Mouse (Mus musculus): ENCODE results near the gene Zfp74. TPM values are rescaled to one million over a fixed set of nuclear protein-coding genes. Genes with fewer than 3 reads are reported as not detected.

The Zfp74 gene
- polyA plus RNA-seq (2012; rRNA removed): 16.3 and 18.0 TPM in 2 replicates

DNA sequence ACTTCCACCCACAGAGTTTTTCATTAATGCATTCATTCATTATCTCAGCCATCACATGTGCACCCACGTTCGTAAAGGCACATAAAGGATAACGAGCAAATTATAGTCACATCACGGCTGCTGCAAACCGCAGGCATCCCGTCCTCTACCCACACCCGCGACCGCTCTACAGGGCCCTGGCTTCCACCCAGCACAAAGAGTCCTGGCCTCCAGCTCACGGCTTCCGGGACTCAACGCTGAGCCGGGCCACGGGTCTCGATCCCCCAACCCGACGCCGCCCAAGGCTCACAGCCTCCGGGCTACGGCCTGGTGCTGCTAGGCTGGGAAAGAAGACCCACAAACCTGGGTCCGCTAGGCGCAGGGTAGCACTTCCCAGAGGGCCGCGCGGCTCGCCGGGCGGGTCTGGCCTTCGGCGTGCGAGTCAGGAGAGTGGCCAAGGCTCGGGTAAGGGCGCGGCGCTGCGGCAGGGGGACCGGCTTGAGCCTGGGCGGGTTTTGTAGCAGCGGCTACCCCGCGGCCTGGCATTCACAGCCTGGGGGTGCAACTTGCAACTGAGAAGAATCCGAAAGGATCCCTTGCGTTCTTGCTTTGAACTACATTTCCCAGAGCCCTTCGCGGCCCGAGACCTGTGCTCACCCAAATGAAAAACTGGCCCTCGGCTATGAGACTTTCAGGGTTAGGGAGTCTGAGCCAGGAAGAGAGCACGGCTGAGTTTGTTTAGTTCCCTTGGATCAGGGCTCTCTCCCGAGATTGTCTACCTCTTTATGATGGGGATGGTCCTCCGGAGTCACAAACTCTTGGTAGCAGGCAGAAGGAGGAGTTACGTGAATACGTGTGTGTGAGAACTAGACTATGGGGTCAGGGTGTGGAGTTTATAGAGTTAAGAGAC lies at the start of gene Zfp74:
TSS of gene Zfp74 (minus strand) at position 577 of the 889 bp plus-strand sequence.

DNA sequence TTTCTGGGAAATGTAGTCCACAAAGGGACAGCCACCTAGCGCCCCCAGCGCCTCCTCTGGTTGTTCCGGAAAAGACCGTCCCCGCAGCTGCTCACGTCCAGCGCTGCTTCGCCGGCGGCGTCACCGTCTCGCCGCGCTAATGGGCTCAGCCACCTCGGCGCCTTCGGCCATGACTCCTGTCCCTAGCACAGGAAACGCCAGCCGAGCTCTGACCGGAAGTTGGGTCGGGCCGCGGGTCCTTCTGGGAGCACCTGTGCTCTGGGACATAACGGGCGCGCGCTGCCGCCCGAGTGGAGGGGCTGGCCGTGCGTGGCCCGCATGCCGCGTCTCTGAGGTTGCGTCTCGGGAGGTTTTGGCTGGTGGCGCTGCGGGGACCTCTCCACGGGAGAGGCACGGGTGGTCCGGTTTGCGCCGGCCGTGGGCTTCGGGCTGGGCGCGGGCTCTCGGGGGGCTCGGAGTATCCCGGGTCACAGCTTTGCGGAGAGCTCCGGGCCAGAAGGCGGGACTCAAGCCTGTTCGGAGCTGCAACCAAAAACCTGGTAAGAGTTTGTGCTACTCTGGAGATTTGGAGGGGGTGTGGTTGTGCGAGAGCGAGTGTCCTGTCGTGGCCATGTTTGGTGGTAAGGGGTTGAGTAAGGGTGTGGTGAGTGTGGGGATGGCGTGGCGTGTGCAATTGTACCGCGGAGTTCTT lies 29.9 kb upstream of the Zfp74 start, which contains the start of gene Zfp568:
TSS of gene Zfp568 (plus strand) at position 266 of the 691 bp plus-strand sequence.

DNA sequence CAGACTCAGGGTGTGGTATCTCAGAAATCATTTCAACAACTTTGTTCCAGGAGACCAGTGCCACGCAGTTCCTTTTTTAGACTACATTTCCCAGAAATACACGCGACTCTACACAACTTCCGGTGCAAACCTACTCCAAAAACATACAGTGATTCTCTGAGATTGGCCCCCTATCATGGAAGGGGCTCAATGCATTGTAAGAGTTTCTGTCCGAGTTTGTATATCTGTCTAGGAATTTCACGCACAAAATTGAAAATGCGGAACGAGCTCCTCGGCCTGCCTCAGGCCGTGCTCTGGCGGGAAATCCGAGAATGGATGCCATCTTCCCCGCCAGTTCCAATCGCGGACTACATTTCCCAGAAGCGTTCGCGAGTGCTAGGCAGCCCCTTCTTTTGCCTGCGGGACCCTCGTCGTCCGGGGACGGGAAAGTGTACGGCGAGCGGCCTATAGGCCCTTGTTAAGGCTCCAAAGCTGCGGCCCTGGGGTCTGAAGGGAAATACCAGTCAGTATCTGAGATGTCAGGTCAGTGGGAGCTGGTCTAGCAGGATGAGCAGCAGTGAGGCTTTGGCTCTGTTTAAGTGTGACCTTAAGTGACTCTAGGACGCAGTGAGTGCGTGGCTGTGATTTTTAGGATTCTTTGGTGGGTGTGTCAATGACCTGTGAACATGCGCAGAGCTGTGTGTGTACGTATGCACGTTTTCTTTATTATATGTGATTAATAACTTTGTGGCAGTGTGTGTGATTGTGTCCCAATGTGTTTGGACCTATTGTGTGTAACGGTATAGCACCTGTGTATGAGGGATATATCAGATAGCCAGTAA lies 45.5 kb downstream of the Zfp74 start, which contains the start of gene Zfp383:
TSS of gene Zfp383 (plus strand) at position 94 of the 821 bp plus-strand sequence.

DNA sequence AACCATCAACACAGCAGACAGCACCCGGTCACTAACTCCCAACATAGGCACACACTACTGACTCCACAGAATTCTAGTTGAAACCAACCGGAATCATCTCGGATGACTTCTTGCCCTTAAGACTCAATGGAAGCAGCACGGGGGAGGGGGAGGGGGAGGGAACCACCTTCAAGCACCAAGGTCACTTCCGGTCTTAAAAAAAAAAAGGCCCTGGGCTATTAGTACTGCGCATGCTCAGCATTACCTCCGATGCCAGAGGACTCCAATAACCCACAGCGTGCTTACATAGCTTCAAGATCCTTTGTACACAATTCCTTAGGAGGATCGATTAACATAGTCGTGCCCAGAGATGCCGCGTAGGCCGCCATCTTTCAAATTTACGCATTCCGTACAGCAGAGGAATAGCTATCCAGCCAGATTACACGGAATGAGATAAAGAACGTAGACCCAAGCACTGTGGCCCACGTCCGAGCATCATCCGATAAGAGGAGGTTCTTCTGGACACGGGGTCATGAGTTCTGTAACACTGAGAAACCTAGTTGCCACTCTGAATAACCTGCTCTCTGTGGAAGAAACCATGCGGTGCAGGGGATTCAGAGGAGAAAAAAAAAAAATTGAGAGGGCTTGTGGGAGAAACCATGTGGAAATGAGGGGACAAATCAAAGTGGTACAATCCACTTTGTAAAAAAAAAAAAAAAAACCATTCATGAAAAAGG lies 47.8 kb downstream of the Zfp74 start, which contains the start of gene Zfp27:
TSS of gene Zfp27 (minus strand) at position 607 of the 716 bp plus-strand sequence.

Other genes starting within 250 kb of the Zfp74 start
- 1.4 and 1.8 TPM in 2 replicates for gene Catsperg2, start 227.1 kb downstream of the Zfp74 start, polyA plus RNA-seq (2012; rRNA removed)
- 14.8 TPM in 2 replicates for gene Zfp84, start 185.5 kb downstream of the Zfp74 start, polyA plus RNA-seq (2012; rRNA removed)
- gene Zfp30, start 170.1 kb downstream of the Zfp74 start, polyA plus RNA-seq (2012; rRNA removed): 11.8 and 12.2 TPM in 2 replicates
- 14.6 and 14.8 TPM in 2 replicates for gene Zfp790, start 138.0 kb downstream of the Zfp74 start, polyA plus RNA-seq (2012; rRNA removed)
- 12.2 and 14.4 TPM in 2 replicates for gene Zfp940, start 100.4 kb downstream of the Zfp74 start, polyA plus RNA-seq (2012; rRNA removed)
- gene Zfp420, start 94.1 kb downstream of the Zfp74 start, polyA plus RNA-seq (2012; rRNA removed): 19.3 and 20.7 TPM in 2 replicates
- 12.5 and 12.9 TPM in 2 replicates for gene Zfp27, start 47.5 kb downstream of the Zfp74 start, polyA plus RNA-seq (2012; rRNA removed)
- gene Zfp383, start 45.9 kb downstream of the Zfp74 start, polyA plus RNA-seq (2012; rRNA removed): 14.5 and 15.1 TPM in 2 replicates
- gene Zfp568, start 29.9 kb upstream of the Zfp74 start, polyA plus RNA-seq (2012; rRNA removed): 4.2 and 5.2 TPM in 2 replicates
- gene Zfp14, start 97.3 kb upstream of the Zfp74 start, polyA plus RNA-seq (2012; rRNA removed): 13.6 and 14.4 TPM in 2 replicates
- gene Zfp82, start 118.8 kb upstream of the Zfp74 start, polyA plus RNA-seq (2012; rRNA removed): 5.2 and 5.8 TPM in 2 replicates
- 0.21 and 0.54 TPM in 2 replicates for gene Gm26920, start 136.3 kb upstream of the Zfp74 start, polyA plus RNA-seq (2012; rRNA removed)
- 11.0 and 11.6 TPM in 2 replicates for gene Zfp566, start 136.4 kb upstream of the Zfp74 start, polyA plus RNA-seq (2012; rRNA removed)
- 41.1 and 42.5 TPM in 2 replicates for gene Zfp260, start 140.7 kb upstream of the Zfp74 start, polyA plus RNA-seq (2012; rRNA removed)
- gene Zfp382, start 167.9 kb upstream of the Zfp74 start, polyA plus RNA-seq (2012; rRNA removed): 11.5 and 11.7 TPM in 2 replicates
- gene Zfp146, start 215.7 kb upstream of the Zfp74 start, polyA plus RNA-seq (2012; rRNA removed): 66.7 and 71.2 TPM in 2 replicates
- gene Cox7a1, start 230.1 kb upstream of the Zfp74 start, polyA plus RNA-seq (2012; rRNA removed): 2.9 and 6.4 TPM in 2 replicates
- gene Capns1, start 244.7 kb upstream of the Zfp74 start, polyA plus RNA-seq (2012; rRNA removed): 238 and 244 TPM in 2 replicates

Data from central nervous system, embryonic 18 days (tissue).